Comparison of ENCODE assay signal across 12 mouse cellular contexts in the genomic region with DNA sequence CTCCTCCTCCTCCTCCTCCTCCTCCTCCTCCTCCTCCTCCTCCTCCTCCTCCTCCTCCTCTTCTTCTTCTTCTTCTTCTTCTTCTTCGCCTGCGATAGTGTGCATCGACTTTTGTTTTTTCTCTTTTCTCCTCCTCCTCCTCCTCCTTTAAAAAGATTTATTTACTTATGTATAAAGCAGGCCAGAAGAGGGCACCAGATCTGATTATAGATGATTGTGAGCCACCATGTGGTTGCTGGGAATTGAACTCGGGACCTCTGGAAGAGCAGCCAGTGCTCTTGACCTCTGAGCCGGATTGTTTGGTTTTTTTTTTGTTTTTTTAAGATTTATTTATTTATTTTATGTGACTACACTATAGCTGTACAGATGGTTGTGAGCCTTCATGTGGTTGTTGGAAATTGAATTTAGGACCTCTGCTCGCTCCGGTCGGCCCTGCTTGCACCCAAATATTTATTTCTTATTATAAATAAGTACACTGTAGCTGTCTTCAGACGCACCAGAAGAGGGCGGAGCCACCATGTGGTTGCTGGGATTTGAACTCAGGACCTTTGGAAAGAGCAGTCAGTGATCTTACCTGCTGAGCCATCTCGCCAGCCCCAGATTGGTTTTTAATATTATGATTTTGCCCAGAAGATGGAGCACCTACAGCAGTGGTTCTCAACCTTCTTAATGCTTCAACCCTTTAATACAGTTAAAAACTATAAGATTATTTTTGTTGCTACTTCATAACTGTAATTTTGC. TPM values are rescaled to one million over a fixed set of nuclear protein-coding genes. Genes with fewer than 3 reads are reported as not detected.
DNase-seq lines count a peak whose midpoint lies in the region; ATAC-seq and TF ChIP-seq lines count a peak whose summit lies in the region.
"Not testable (repeated sequence)": the region's sequence is repeated elsewhere in the genome, so short reads cannot be mapped to it uniquely, and the experiment has no call there.
"Had no signal": no experiment of that assay in that cellular context is flagged by ENCODE, and none has a peak within 500 bp of the region (broad histone marks: within the 10 kb centered on the region; RNA-seq: fewer than 3 reads in every experiment).

No protein-coding gene starts in this region.

- peak overlapping the region; percentile 96 for H3ac ChIP-seq in C2C12 (ENCODE audit: control insufficient read depth, insufficient read length, low read depth)

- H3K27me3 ChIP-seq in C2C12 (ENCODE audit: control insufficient read depth, insufficient read depth, insufficient read length); ES-Bruce4 (ENCODE audit: control insufficient read depth, insufficient read depth, low read length, poor library complexity, severe bottlenecking); MEL (ENCODE audit: control insufficient read depth in 1 of 2, insufficient read depth in 2 of 2, low read length in 2 of 2); stomach, postnatal 0 days (ENCODE audit: control insufficient read depth, insufficient read depth, low read length): not testable (repeated sequence)

- H3K79me3 ChIP-seq in C2C12 (ENCODE audit: low read depth): not testable (repeated sequence)

- WGBS in stomach, postnatal 0 days: 82% methylated on average over 8 of the region's 11 CpGs

- ATAC-seq in stomach, postnatal 0 days (ENCODE audit: low FRiP score, low TSS enrichment): not testable (repeated sequence)

- peaks cover 15% of the 10 kb centered on the region for H3K36me3 ChIP-seq in C2C12 (ENCODE audit: control insufficient read depth, insufficient read depth)
- not testable (repeated sequence) for H3K36me3 ChIP-seq in ES-Bruce4 (ENCODE audit: control insufficient read depth, insufficient read depth, low read length, poor library complexity, severe bottlenecking); stomach, postnatal 0 days (ENCODE audit: control insufficient read depth, insufficient read depth, low read length)
- H3K36me3 ChIP-seq in MEL (ENCODE audit: control insufficient read depth in 1 of 2, insufficient read depth in 2 of 2, low read length in 2 of 2): peaks cover 0 to 20% of the 10 kb centered on the region in 2 experiments; a peak in 2 of 4 replicates

- H3K27ac ChIP-seq in ES-Bruce4 (ENCODE audit: insufficient read depth, low read length): peak overlapping the region; percentile 71; the same call in 1 of the 2 replicates
- H3K27ac ChIP-seq in MEL (ENCODE audit: control insufficient read depth, low read depth, low read length): peak overlapping the region; percentile 96
- H3K27ac ChIP-seq in layer of hippocampus, adult 2 months; stomach, postnatal 0 days (replicated peaks): not testable (repeated sequence)

- peak overlapping the region; percentile 91 for H3K4me3 ChIP-seq in C2C12 (ENCODE audit: insufficient read depth, poor library complexity, severe bottlenecking)
- H3K4me3 ChIP-seq in ES-Bruce4 (ENCODE audit: low read depth, low read length): peak overlapping the region; percentile 98
- H3K4me3 ChIP-seq in MEL (ENCODE audit: control insufficient read depth in 1 of 2, insufficient read depth in 1 of 2, low read depth in 2 of 2, low read length in 2 of 2): peak overlapping the region; percentile 65 to 76
- H3K4me3 ChIP-seq in layer of hippocampus, adult 2 months; stomach, postnatal 0 days (ENCODE audit: low read depth, low read length): not testable (repeated sequence)

- H3K79me2 ChIP-seq in C2C12 (ENCODE audit: control insufficient read depth, insufficient read depth) (peaks cover 23% of the 10 kb centered on the region), MEL (ENCODE audit: control insufficient read depth, insufficient read depth, low read length, poor library complexity) (peaks cover 39% of the 10 kb centered on the region)

- not testable (repeated sequence) for TF ChIP-seq CTCF in C2C12 (IDR thresholded peaks at IDR 0.05; ENCODE audit: control insufficient read depth, insufficient read depth, insufficient read length); ES-Bruce4 (IDR thresholded peaks at IDR 0.05; ENCODE audit: low read depth, low read length); MEL (IDR thresholded peaks at IDR 0.05 in 2 of 3, conservative IDR thresholded peaks at IDR 0.05 in 1 of 3; ENCODE audit: control insufficient read depth in 1 of 3, insufficient read depth in 1 of 3, low read depth in 2 of 3, low read length in 3 of 3, poor library complexity in 1 of 3, severe bottlenecking in 1 of 3)
- 0 out of 2 replicates have a peak, but pooled peaks have one; percentile 24 for TF ChIP-seq CTCF in layer of hippocampus, adult 2 months (conservative IDR thresholded peaks at IDR 0.05)
- TF ChIP-seq CTCF in stomach, postnatal 0 days (IDR thresholded peaks at IDR 0.05; ENCODE audit: low read depth): 0 out of 2 replicates have a peak, but pooled peaks have one; percentile 3

- H3K9ac ChIP-seq in ES-Bruce4 (ENCODE audit: low read depth, poor library complexity, severe bottlenecking) (peak overlapping the region; percentile 92), MEL (ENCODE audit: control insufficient read depth, low read depth, low read length, poor library complexity, severe bottlenecking) (peak overlapping the region; percentile 86)
- H3K9ac ChIP-seq in stomach, postnatal 0 days (ENCODE audit: low read length): not testable (repeated sequence)

- H3K9me3 ChIP-seq in ES-Bruce4 (replicated peaks; ENCODE audit: control insufficient read depth, insufficient read depth, low read length, poor library complexity, severe bottlenecking); MEL (replicated peaks; ENCODE audit: insufficient read depth, low read length); stomach, postnatal 0 days (ENCODE audit: control insufficient read depth, low read length): not testable (repeated sequence)

- not testable (repeated sequence) for TF ChIP-seq EP300 in ES-Bruce4 (IDR thresholded peaks at IDR 0.05; ENCODE audit: insufficient read depth, low read depth, low read length); MEL (IDR thresholded peaks at IDR 0.05; ENCODE audit: low read depth in 1 of 2, low read length in 2 of 2); stomach, postnatal 0 days (optimal IDR thresholded peaks at IDR 0.05)

- TF ChIP-seq POLR2A in ES-Bruce4 (IDR thresholded peaks at IDR 0.05; ENCODE audit: insufficient read depth, low read length); MEL (IDR thresholded peaks at IDR 0.05; ENCODE audit: control insufficient read depth in 1 of 2, insufficient read depth in 1 of 2, low read depth in 1 of 2, low read length in 2 of 2, poor library complexity in 1 of 2): not testable (repeated sequence)

- H3K4me1 ChIP-seq in ES-Bruce4 (ENCODE audit: control insufficient read depth, insufficient read depth, low read length); stomach, postnatal 0 days (replicated peaks; ENCODE audit: control insufficient read depth, insufficient read depth): not testable (repeated sequence)
- peaks cover 9 to 29% of the 10 kb centered on the region in 2 experiments for H3K4me1 ChIP-seq in MEL (ENCODE audit: control insufficient read depth in 1 of 2, insufficient read depth in 2 of 2, low read length in 2 of 2)

- H3K4me2 ChIP-seq in stomach, postnatal 0 days (replicated peaks; ENCODE audit: low read depth): not testable (repeated sequence)

- not testable (repeated sequence) for TF ChIP-seq RAD21 in MEL (IDR thresholded peaks at IDR 0.05; ENCODE audit: low read depth, low read length)

- DNase-seq in MEL (ENCODE audit: low read depth, low spot score) (peak; percentile 69), R1 (ENCODE audit: low read depth, low spot score) (peak; percentile 68)
- not testable (repeated sequence) for DNase-seq in layer of hippocampus, adult 2 months (ENCODE audit: low spot score in 2 of 2); stomach, postnatal 0 days (ENCODE audit: low spot score)

TF ChIP-seq in C2C12, 6 proteins besides CTCF, POLR2A, EP300 and RAD21:
- peak; percentile 52 for TF ChIP-seq MAX (IDR thresholded peaks at IDR 0.05)

RNA-seq across cellular contexts. Expression of a gene that starts 10.9 kb away (rescaled TPM):
- polyA plus RNA-seq in C2C12 (2012; fragmentation: generic; extraction: Trizol) (1.8 TPM), ES-Bruce4 (2011; ENCODE audit: insufficient read depth, insufficient read length, low read depth, missing spikeins) (17.1 and 25.6 TPM in 2 replicates), MEL (2012; ENCODE audit: insufficient read depth in 1 of 2, insufficient read length in 2 of 2, low read depth in 1 of 2, low replicate concordance in 2 of 2, missing spikeins in 1 of 2) (10 to 100 TPM in 1 of 2 experiments, not detected in 1; 59.8 TPM)
- total RNA-seq in MEL (2012; rRNA removed): 46.5 and 51.3 TPM in 2 replicates
- total RNA-seq in layer of hippocampus, adult 2 months (2021): 100 to 1,000 TPM; 265 to 268 TPM
- 1.2 and 1.5 TPM in 2 replicates for polyA plus RNA-seq in stomach, postnatal 0 days (2015; fragmentation: Nextera tagmentation; extraction: Ambion mirVana)
- polyA plus RNA-seq: activated CD4-positive, CD25-positive, alpha-beta regulatory T cell, adult 4 months; inflammation-experienced regulatory T-cells, adult 6 months had no signal

RNA-seq across cellular contexts. Expression of a gene that starts 17.4 kb away (rescaled TPM):
- polyA plus RNA-seq in C2C12 (2012; fragmentation: generic; extraction: Trizol) (0.50 TPM), ES-Bruce4 (2011; ENCODE audit: insufficient read depth, insufficient read length, low read depth, missing spikeins) (0.79 and 1.3 TPM in 2 replicates), MEL (2012; ENCODE audit: insufficient read depth in 1 of 2, insufficient read length in 2 of 2, low read depth in 1 of 2, low replicate concordance in 2 of 2, missing spikeins in 1 of 2) (1 to 10 TPM in 1 of 2 experiments, not detected in 1; 2.6 TPM)
- total RNA-seq in MEL (2012; rRNA removed): 0.98 and 1.2 TPM in 2 replicates
- total RNA-seq in layer of hippocampus, adult 2 months (2021): under 1 TPM; 0.27 to 0.28 TPM
- 1.4 and 1.6 TPM in 2 replicates for polyA plus RNA-seq in stomach, postnatal 0 days (2015; fragmentation: Nextera tagmentation; extraction: Ambion mirVana)
- polyA plus RNA-seq: activated CD4-positive, CD25-positive, alpha-beta regulatory T cell, adult 4 months; CD4-positive, CD25-positive, alpha-beta regulatory T cell, adult 4 months; erythroblast, embryonic 14.5 days; inflammation-experienced regulatory T-cells, adult 6 months had no signal

RNA-seq across cellular contexts. Expression of a gene that starts 36.7 kb away (rescaled TPM):
- 0.62 TPM for polyA plus RNA-seq in C2C12 (2012; fragmentation: generic; extraction: Trizol)
- 0.27 TPM in 1 of 2 replicates, not detected in the other for polyA plus RNA-seq in ES-Bruce4 (2011; ENCODE audit: insufficient read depth, insufficient read length, low read depth, missing spikeins)
- 0.19 and 0.29 TPM in 2 replicates for total RNA-seq in MEL (2012; rRNA removed)
- polyA plus RNA-seq in MEL (2012; ENCODE audit: insufficient read depth in 1 of 2, insufficient read length in 2 of 2, low read depth in 1 of 2, low replicate concordance in 2 of 2, missing spikeins in 1 of 2): under 1 TPM in 1 of 2 experiments, not detected in 1; 0.28 TPM
- under 1 TPM; 0.72 to 0.86 TPM for total RNA-seq in layer of hippocampus, adult 2 months (2021)
- polyA plus RNA-seq in stomach, postnatal 0 days (2015; fragmentation: Nextera tagmentation; extraction: Ambion mirVana): 15.0 and 15.1 TPM in 2 replicates
- polyA plus RNA-seq: embryonic facial prominence, embryonic 10.5 days; G1E had no signal
